ENCODE assay signal across 22 mouse cellular contexts in genomic region chr3:53620978-53621377, GRCm38 (mm10). TPM values are rescaled to one million over a fixed set of nuclear protein-coding genes. Genes with fewer than 3 reads are reported as not detected.
DNase-seq lines count a peak whose midpoint lies in the region; ATAC-seq lines count a peak whose summit lies in the region.
"Had no signal": no experiment of that assay in that cellular context is flagged by ENCODE, and none has a peak within 500 bp of the region (broad histone marks: within the 10 kb centered on the region; RNA-seq: fewer than 3 reads in every experiment).

No protein-coding gene starts in this region.

- H3K9ac ChIP-seq in embryonic facial prominence, embryonic 14.5 days (ENCODE audit: low read depth, low read length): no peak overlapping the region
- H3K9ac ChIP-seq in limb, embryonic 12.5 days (replicated peaks): no peak overlapping the region
- H3K9ac ChIP-seq in stomach, embryonic 15.5 days: no peak overlapping the region
- no peak overlapping the region for H3K9ac ChIP-seq in midbrain, embryonic 15.5 days
- H3K9ac ChIP-seq: embryonic facial prominence, embryonic 12.5 days; hindbrain, embryonic 12.5 days had no signal

- no peak overlapping the region for H3K27ac ChIP-seq in embryonic facial prominence, embryonic 14.5 days (replicated peaks; ENCODE audit: low read depth, low read length)
- H3K27ac ChIP-seq in embryonic facial prominence, embryonic 10.5 days (replicated peaks): no peak overlapping the region
- peak overlapping the region; percentile 45; the same call in 1 of the 2 replicates for H3K27ac ChIP-seq in limb, embryonic 12.5 days
- H3K27ac ChIP-seq in limb, embryonic 10.5 days: no peak overlapping the region
- peak overlapping the region; percentile 33 for H3K27ac ChIP-seq in stomach, embryonic 15.5 days
- H3K27ac ChIP-seq in midbrain, embryonic 15.5 days: no peak overlapping the region
- H3K27ac ChIP-seq: embryonic facial prominence, embryonic 12.5 days; heart, embryonic 10.5 days; hindbrain, embryonic 12.5 days had no signal

- 64% methylated on average over 3 of the region's 3 CpGs for WGBS in embryonic facial prominence, embryonic 14.5 days
- WGBS in embryonic facial prominence, embryonic 10.5 days: 85% methylated on average over 3 of the region's 3 CpGs
- WGBS in limb, embryonic 12.5 days: 70% methylated on average over 3 of the region's 3 CpGs
- WGBS in limb, embryonic 10.5 days: 81% methylated on average over 3 of the region's 3 CpGs
- WGBS in stomach, embryonic 15.5 days: 50% methylated on average over 3 of the region's 3 CpGs
- 75% methylated on average over 3 of the region's 3 CpGs for WGBS in midbrain, embryonic 15.5 days

- no peak overlapping the region for H3K4me3 ChIP-seq in embryonic facial prominence, embryonic 14.5 days (ENCODE audit: low read depth, low read length)
- no peak overlapping the region for H3K4me3 ChIP-seq in embryonic facial prominence, embryonic 10.5 days
- H3K4me3 ChIP-seq in limb, embryonic 12.5 days (replicated peaks): no peak overlapping the region
- H3K4me3 ChIP-seq in limb, embryonic 10.5 days: no peak overlapping the region
- H3K4me3 ChIP-seq in stomach, embryonic 15.5 days (replicated peaks): no peak overlapping the region
- no peak overlapping the region for H3K4me3 ChIP-seq in midbrain, embryonic 15.5 days
- H3K4me3 ChIP-seq: embryonic facial prominence, embryonic 12.5 days; heart, embryonic 10.5 days; hindbrain, embryonic 12.5 days had no signal

- no peak overlapping the region for H3K4me2 ChIP-seq in embryonic facial prominence, embryonic 14.5 days (ENCODE audit: low read depth, low read length)
- H3K4me2 ChIP-seq in limb, embryonic 12.5 days: no peak overlapping the region
- no peak overlapping the region for H3K4me2 ChIP-seq in stomach, embryonic 15.5 days
- no peak overlapping the region for H3K4me2 ChIP-seq in midbrain, embryonic 15.5 days
- H3K4me2 ChIP-seq: embryonic facial prominence, embryonic 12.5 days; hindbrain, embryonic 12.5 days had no signal

- H3K36me3 ChIP-seq in embryonic facial prominence, embryonic 14.5 days (ENCODE audit: control insufficient read depth, insufficient read depth, low read length): no peaks in the 10 kb centered on the region
- H3K36me3 ChIP-seq in embryonic facial prominence, embryonic 10.5 days (replicated peaks): no peaks in the 10 kb centered on the region
- H3K36me3 ChIP-seq in limb, embryonic 12.5 days: no peaks in the 10 kb centered on the region
- no peaks in the 10 kb centered on the region for H3K36me3 ChIP-seq in limb, embryonic 10.5 days
- no peaks in the 10 kb centered on the region for H3K36me3 ChIP-seq in stomach, embryonic 15.5 days
- no peaks in the 10 kb centered on the region for H3K36me3 ChIP-seq in midbrain, embryonic 15.5 days (replicated peaks)
- H3K36me3 ChIP-seq: embryonic facial prominence, embryonic 12.5 days; G1E; heart, embryonic 10.5 days; hindbrain, embryonic 12.5 days had no signal

- peaks cover 4% of the 10 kb centered on the region; the same call in 1 of the 2 replicates for H3K4me1 ChIP-seq in embryonic facial prominence, embryonic 14.5 days (ENCODE audit: control insufficient read depth, insufficient read depth, low read length)
- peaks cover 7% of the 10 kb centered on the region; the same call in 1 of the 2 replicates for H3K4me1 ChIP-seq in embryonic facial prominence, embryonic 10.5 days
- peaks cover 15% of the 10 kb centered on the region for H3K4me1 ChIP-seq in limb, embryonic 12.5 days (replicated peaks)
- peaks cover 7% of the 10 kb centered on the region for H3K4me1 ChIP-seq in limb, embryonic 10.5 days
- peaks cover 9% of the 10 kb centered on the region for H3K4me1 ChIP-seq in stomach, embryonic 15.5 days
- no peaks in the 10 kb centered on the region for H3K4me1 ChIP-seq in midbrain, embryonic 15.5 days

- ATAC-seq in embryonic facial prominence, embryonic 14.5 days (ENCODE audit: low read depth): peak; percentile 78
- no peak for ATAC-seq in limb, embryonic 12.5 days (ENCODE audit: insufficient number of reproducible peaks, insufficient read depth, low FRiP score, low TSS enrichment, low read depth)
- ATAC-seq in stomach, embryonic 15.5 days (ENCODE audit: insufficient read depth, low FRiP score, low read depth): no peak
- no peak for ATAC-seq in midbrain, embryonic 15.5 days (replicated peaks)
- ATAC-seq: CD4-positive, CD25-positive, alpha-beta regulatory T cell, adult 4 months; forebrain, embryonic 14.5 days; hindbrain, embryonic 16.5 days had no signal

- no peaks in the 10 kb centered on the region for H3K9me3 ChIP-seq in embryonic facial prominence, embryonic 14.5 days (ENCODE audit: control insufficient read depth, low read length)
- H3K9me3 ChIP-seq in embryonic facial prominence, embryonic 10.5 days: no peaks in the 10 kb centered on the region
- no peaks in the 10 kb centered on the region for H3K9me3 ChIP-seq in limb, embryonic 12.5 days
- no peaks in the 10 kb centered on the region for H3K9me3 ChIP-seq in limb, embryonic 10.5 days (replicated peaks)
- no peaks in the 10 kb centered on the region for H3K9me3 ChIP-seq in stomach, embryonic 15.5 days
- H3K9me3 ChIP-seq in midbrain, embryonic 15.5 days: no peaks in the 10 kb centered on the region
- H3K9me3 ChIP-seq: embryonic facial prominence, embryonic 12.5 days; heart, embryonic 10.5 days; hindbrain, embryonic 12.5 days had no signal

- no peaks in the 10 kb centered on the region for H3K27me3 ChIP-seq in embryonic facial prominence, embryonic 14.5 days (replicated peaks; ENCODE audit: control insufficient read depth, insufficient read depth, low read length)
- no peaks in the 10 kb centered on the region for H3K27me3 ChIP-seq in embryonic facial prominence, embryonic 10.5 days (replicated peaks; ENCODE audit: low read depth, poor library complexity, severe bottlenecking)
- no peaks in the 10 kb centered on the region for H3K27me3 ChIP-seq in limb, embryonic 12.5 days
- no peaks in the 10 kb centered on the region for H3K27me3 ChIP-seq in limb, embryonic 10.5 days (ENCODE audit: low read depth, poor library complexity, severe bottlenecking)
- no peaks in the 10 kb centered on the region for H3K27me3 ChIP-seq in stomach, embryonic 15.5 days (replicated peaks)
- H3K27me3 ChIP-seq in midbrain, embryonic 15.5 days (replicated peaks): no peaks in the 10 kb centered on the region
- H3K27me3 ChIP-seq: embryonic facial prominence, embryonic 12.5 days; hindbrain, embryonic 12.5 days had no signal

- peak; percentile 52 for DNase-seq in embryonic facial prominence, embryonic 14.5 days (ENCODE audit: low spot score)
- no peak for DNase-seq in embryonic facial prominence, embryonic 10.5 days (ENCODE audit: low spot score)
- DNase-seq in limb, embryonic 10.5 days (ENCODE audit: low spot score): no peak
- DNase-seq in frontal cortex, adult 2 months (ENCODE audit: extremely low spot score in 1 of 2, low spot score in 1 of 2): no peak
- DNase-seq: adrenal gland, adult 8-10 months; adrenal gland, postnatal 36 days; B cell, adult 2 months; cerebellum, adult 8-10 months; embryo, embryonic 11 days; heart, adult 18-20 months; heart, postnatal 10 days; heart, postnatal 4 days had no signal

RNA-seq across cellular contexts. Expression of gene Frem2, which starts 36.2 kb away (rescaled TPM):
- polyA plus RNA-seq in embryonic facial prominence, embryonic 14.5 days (2014; fragmentation: Nextera tagmentation; extraction: Ambion mirVana): 9.3 and 10.6 TPM in 2 replicates
- 7.8 and 10.8 TPM in 2 replicates for polyA plus RNA-seq in embryonic facial prominence, embryonic 10.5 days (2016; fragmentation: Nextera tagmentation; extraction: Ambion mirVana)
- polyA plus RNA-seq in limb, embryonic 12.5 days (2016; fragmentation: Nextera tagmentation; extraction: Ambion mirVana): 7.4 and 7.6 TPM in 2 replicates
- 2.9 and 3.7 TPM in 2 replicates for polyA plus RNA-seq in limb, embryonic 10.5 days (2016; fragmentation: Nextera tagmentation; extraction: Ambion mirVana)
- 11.6 and 12.0 TPM in 2 replicates for polyA plus RNA-seq in stomach, embryonic 15.5 days (2015; fragmentation: Nextera tagmentation; extraction: Ambion mirVana)
- 1.0 and 1.1 TPM in 2 replicates for polyA plus RNA-seq in midbrain, embryonic 15.5 days (2015; fragmentation: Nextera tagmentation; extraction: Ambion mirVana)
- polyA plus RNA-seq in frontal cortex, adult 2 months (2012; rRNA removed): 1.1 and 1.2 TPM in 2 replicates
- polyA plus RNA-seq: CD4-positive, CD25-positive, alpha-beta regulatory T cell, adult 4 months; G1E had no signal

Comparison
In these comparisons a context has a peak if more than half of its experiments do, and no peak if none do; other contexts are left out.
1. H3K27ac ChIP-seq: peak in limb, embryonic 12.5 days (single experiment) and stomach, embryonic 15.5 days (single experiment); none in embryonic facial prominence, embryonic 14.5 days (single experiment), embryonic facial prominence, embryonic 10.5 days (single experiment), limb, embryonic 10.5 days (single experiment) and midbrain, embryonic 15.5 days (single experiment).